Mouse (Mus musculus) stomach, embryonic 14.5 days (tissue): ENCODE data around the gene Nell2. TPM values are rescaled to one million over a fixed set of nuclear protein-coding genes. Genes with fewer than 3 reads are reported as not detected.

Experiments
- ATAC-seq: fragments of 200-750 bp; cut with Nextera tagmentation; 2 replicates; pipeline ENCODE4 v1.8.0; 2017; ENCODE audit warnings: low read depth, moderate TSS enrichment; ENCODE audit not compliant: insufficient number of reproducible peaks, insufficient read depth, low FRiP score
- H3K27ac ChIP-seq: fragments of 300-500 bp; sonication (generic); 2 replicates; pipeline ENCODE4 v1.5.1; 2014; ENCODE audit warnings: mild to moderate bottlenecking, low read length, moderate library complexity, mixed read lengths
- H3K27me3 ChIP-seq: fragments of 300-500 bp; sonication (generic); 2 replicates; pipeline ENCODE4 v1.6.1; 2014; ENCODE audit warnings: low read length, control low read depth, mixed read lengths; ENCODE audit not compliant: control insufficient read depth, insufficient read depth
- H3K36me3 ChIP-seq: fragments of 300-500 bp; sonication (generic); 2 replicates; pipeline ENCODE4 v1.6.1; 2014; ENCODE audit warnings: mild to moderate bottlenecking, control low read depth, low read length, moderate library complexity, mixed read lengths; ENCODE audit not compliant: control insufficient read depth, insufficient read depth
- H3K4me1 ChIP-seq: fragments of 300-500 bp; sonication (generic); 2 replicates; pipeline ENCODE4 v1.6.1; 2014; ENCODE audit warnings: low read length, control low read depth, mixed read lengths; ENCODE audit not compliant: control insufficient read depth, insufficient read depth
- H3K4me2 ChIP-seq: fragments of 300-500 bp; sonication (generic); replicated peaks from 2 replicates; pipeline ENCODE4 v1.6.1; 2014; ENCODE audit warnings: low read depth, low read length, control low read depth
- H3K4me3 ChIP-seq: fragments of 300-500 bp; sonication (generic); 2 replicates; pipeline ENCODE4 v1.5.1; 2014; ENCODE audit warnings: low read depth, low read length, control low read depth
- H3K9ac ChIP-seq: fragments of 300-500 bp; sonication (generic); replicated peaks from 2 replicates; pipeline ENCODE4 v1.6.1; 2014; ENCODE audit warnings: low read depth, mild to moderate bottlenecking, control low read depth, low read length, moderate library complexity, mixed read lengths
- H3K9me3 ChIP-seq: fragments of 300-500 bp; sonication (generic); 2 replicates; pipeline ENCODE4 v1.6.1; 2016; ENCODE audit warnings: low read depth, low read length, control low read depth; ENCODE audit not compliant: control insufficient read depth
- WGBS: fragments of 180-500 bp; shearing (Covaris S2); extraction: QIAGEN DNeasy Blood & Tissue Kit; methylation state at CpG from one replicate; pipeline ENCODE4 v1.1.7; 2014; 5-methylcytosine and 5-hydroxymethylcytosine counted together
- polyA plus RNA-seq: library from polyadenylated mRNA; unstranded; fragments of >200 nt; fragmentation: Nextera tagmentation; extraction: Ambion mirVana; gene quantifications from 2 replicates; pipeline ENCODE4 v1.2.1, GENCODE M21; 2014

Gene Nell2
- polyA plus RNA-seq, 1 experiment from 2014 or later, result 21.6 TPM

DNA sequence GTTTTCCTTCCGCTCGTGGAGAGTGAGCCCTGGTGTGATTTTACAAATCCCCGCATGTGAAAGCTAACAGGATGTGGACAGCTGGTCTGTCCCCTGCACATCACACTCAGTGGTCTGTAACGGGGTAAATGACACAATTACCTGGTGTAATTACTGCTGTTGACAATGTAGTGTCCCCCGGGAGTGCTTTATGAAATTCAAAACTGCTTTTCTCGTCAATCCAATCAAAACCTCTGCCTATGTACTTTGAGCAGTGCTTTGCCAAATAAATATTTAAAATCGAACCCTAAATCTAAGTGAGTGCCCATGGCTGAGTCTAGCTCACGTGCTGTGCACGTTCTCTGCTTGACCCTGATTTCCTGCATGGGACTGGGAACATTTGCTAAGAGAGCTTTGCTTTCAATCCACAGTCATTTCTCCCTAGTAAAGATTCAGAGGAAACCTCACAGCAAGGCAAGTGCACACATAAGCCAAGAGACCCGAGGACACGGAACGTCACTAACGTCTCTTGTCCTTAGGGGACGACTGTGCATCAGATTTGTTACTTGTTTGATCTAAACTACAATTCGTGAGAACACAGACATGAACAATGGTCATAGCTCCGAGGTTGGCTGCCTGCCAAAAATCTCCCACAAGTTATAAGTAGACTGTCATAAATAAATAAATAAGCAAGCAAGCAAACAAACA is 214.1 kb downstream of the Nell2 start:
- Histone ChIP-seq H3K4me2 (no peak overlapping the region), H3K9ac (no peak overlapping the region), H3K36me3 (no peaks in the 10 kb centered on the region), H3K27ac (no peak overlapping the region), H3K4me3 (no peak overlapping the region), H3K27me3 (no peaks in the 10 kb centered on the region), H3K4me1 (no peaks in the 10 kb centered on the region), H3K9me3 (no peaks in the 10 kb centered on the region)
- 64% methylated on average over 16 of the region's 16 CpGs for WGBS
- no peak for ATAC-seq

DNA sequence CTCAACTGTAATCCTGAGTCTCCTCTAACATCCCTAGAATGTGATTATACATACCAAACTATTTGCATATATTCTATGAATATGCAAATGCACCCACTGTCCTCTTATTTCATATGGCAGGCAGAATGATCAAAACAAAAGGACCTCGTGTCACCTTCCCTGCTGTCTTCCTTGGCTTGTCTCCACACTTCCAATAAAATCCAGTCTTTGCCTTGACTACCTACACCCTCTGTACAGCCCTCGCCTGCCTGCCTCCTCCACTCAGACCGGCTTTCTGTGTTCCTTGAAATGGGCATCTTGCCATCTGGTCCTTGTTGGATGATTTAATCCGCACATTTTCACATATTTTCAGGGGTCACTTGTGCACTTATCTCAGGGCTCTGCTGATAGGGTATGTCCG is 215.1 kb downstream of the Nell2 start:
- H3K4me3 ChIP-seq, result no peak overlapping the region
- no peaks in the 10 kb centered on the region for H3K4me1 ChIP-seq
- H3K9me3 ChIP-seq, result no peaks in the 10 kb centered on the region
- H3K9ac ChIP-seq, result no peak overlapping the region
- no peaks in the 10 kb centered on the region for H3K27me3 ChIP-seq
- H3K27ac ChIP-seq, result no peak overlapping the region
- 76% methylated on average over 5 of the region's 5 CpGs for WGBS
- no peak overlapping the region for H3K4me2 ChIP-seq
- no peak for ATAC-seq
- H3K36me3 ChIP-seq, result no peaks in the 10 kb centered on the region

- H3K27me3 ChIP-seq, result no peaks in the 10 kb centered on the region
- H3K4me2 ChIP-seq, result no peak overlapping the region
- no peaks in the 10 kb centered on the region for H3K36me3 ChIP-seq
- H3K9ac ChIP-seq, result no peak overlapping the region
- 85% methylated on average over 8 of the region's 8 CpGs for WGBS
- ATAC-seq, result no peak
- H3K4me1 ChIP-seq, result no peaks in the 10 kb centered on the region
- H3K4me3 ChIP-seq, result no peak overlapping the region
- no peaks in the 10 kb centered on the region for H3K9me3 ChIP-seq
- H3K27ac ChIP-seq, result no peak overlapping the region
Observed at GRCm38 (mm10) chr15:95304102-95304501, 224.3 kb downstream of the Nell2 start.

GRCm38 (mm10) chr15:95296561-95296960 is 231.8 kb downstream of the Nell2 start:
- Histone ChIP-seq H3K4me2 (no peak overlapping the region), H3K36me3 (no peaks in the 10 kb centered on the region), H3K4me1 (no peaks in the 10 kb centered on the region), H3K27ac (no peak overlapping the region), H3K4me3 (no peak overlapping the region), H3K27me3 (no peaks in the 10 kb centered on the region), H3K9ac (no peak overlapping the region), H3K9me3 (no peaks in the 10 kb centered on the region)
- WGBS, result 88% methylated on average over 10 of the region's 10 CpGs
- ATAC-seq, result no peak

DNA sequence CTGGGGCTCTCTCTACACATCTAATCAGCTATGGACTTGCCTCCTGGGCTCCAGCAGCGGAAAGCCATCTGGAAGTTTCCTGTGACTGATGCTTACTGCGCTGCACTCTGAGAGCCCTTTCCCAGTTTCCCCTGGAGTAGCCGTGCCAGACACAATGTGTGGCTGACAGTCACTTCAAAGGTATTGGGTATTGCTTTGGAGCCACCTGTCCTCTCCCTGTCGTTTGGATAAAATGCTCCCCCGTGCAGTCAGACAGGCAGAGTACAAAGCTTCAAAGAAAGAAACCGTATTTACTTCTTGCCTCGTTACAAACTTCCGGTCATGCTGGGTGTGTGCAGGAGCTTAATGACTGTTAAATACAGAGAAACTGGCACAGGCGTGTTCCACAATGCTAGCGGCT is 239.3 kb downstream of the Nell2 start:
- Histone ChIP-seq H3K4me1 (no peaks in the 10 kb centered on the region), H3K27me3 (no peaks in the 10 kb centered on the region), H3K27ac (no peak overlapping the region), H3K36me3 (no peaks in the 10 kb centered on the region), H3K4me3 (no peak overlapping the region), H3K9me3 (no peaks in the 10 kb centered on the region), H3K4me2 (no peak overlapping the region), H3K9ac (no peak overlapping the region)
- no peak for ATAC-seq
- 60% methylated on average over 10 of the region's 10 CpGs for WGBS

DNA sequence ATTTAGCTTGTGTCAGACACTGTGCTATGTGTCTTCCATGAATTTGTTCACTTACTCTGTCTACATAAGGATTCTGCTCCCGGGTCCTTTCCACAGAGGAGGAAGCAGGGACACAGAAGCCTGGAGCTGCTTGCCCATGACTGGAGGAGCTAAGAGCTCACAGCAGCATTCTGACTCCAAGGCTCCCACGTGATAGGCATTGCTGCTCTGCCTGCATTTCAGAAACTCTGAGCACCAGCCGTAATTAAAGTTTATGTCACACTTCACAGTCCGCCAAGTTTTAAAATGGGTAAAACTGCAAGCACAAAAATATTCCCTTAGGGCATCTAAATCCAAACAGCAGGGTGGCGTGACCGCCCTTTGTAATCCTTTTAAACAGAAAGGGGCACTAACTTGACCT is 243.2 kb downstream of the Nell2 start:
- Histone ChIP-seq H3K4me2 (no peak overlapping the region), H3K4me1 (no peaks in the 10 kb centered on the region), H3K9me3 (no peaks in the 10 kb centered on the region), H3K27ac (no peak overlapping the region), H3K9ac (no peak overlapping the region), H3K36me3 (no peaks in the 10 kb centered on the region), H3K27me3 (no peaks in the 10 kb centered on the region), H3K4me3 (no peak overlapping the region)
- ATAC-seq, result no peak
- 64% methylated on average over 6 of the region's 6 CpGs for WGBS

GRCm38 (mm10) chr15:95280986-95281385 is 247.4 kb downstream of the Nell2 start:
- Histone ChIP-seq H3K27ac (no peak overlapping the region), H3K4me2 (no peak overlapping the region), H3K27me3 (no peaks in the 10 kb centered on the region), H3K9me3 (no peaks in the 10 kb centered on the region), H3K4me1 (no peaks in the 10 kb centered on the region), H3K9ac (no peak overlapping the region), H3K36me3 (no peaks in the 10 kb centered on the region), H3K4me3 (no peak overlapping the region)
- WGBS, result 80% methylated on average over 2 of the region's 2 CpGs
- ATAC-seq, result no peak

DNA sequence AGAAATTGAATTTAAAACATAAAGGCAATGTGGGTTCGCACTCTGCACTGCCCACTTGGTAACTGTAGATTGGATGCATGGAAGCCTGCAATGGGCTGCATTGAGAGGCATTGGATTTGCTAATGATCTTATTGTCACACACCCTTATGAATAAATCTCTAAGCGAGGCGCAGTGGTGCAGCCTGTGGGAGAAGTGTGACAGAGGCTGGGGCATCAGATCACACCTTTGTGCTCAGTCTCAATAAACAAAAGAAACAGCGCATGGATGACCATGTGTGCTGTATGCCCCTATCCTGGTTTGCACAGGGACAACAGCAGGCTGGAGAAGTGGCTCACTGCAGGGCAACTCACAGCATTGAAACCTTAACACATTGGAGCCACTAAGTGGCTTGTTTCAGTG is 250.4 kb downstream of the Nell2 start:
- Histone ChIP-seq H3K4me2 (no peak overlapping the region), H3K4me1 (no peaks in the 10 kb centered on the region), H3K4me3 (no peak overlapping the region), H3K27ac (no peak overlapping the region), H3K36me3 (no peaks in the 10 kb centered on the region), H3K9me3 (no peaks in the 10 kb centered on the region), H3K27me3 (no peaks in the 10 kb centered on the region), H3K9ac (no peak overlapping the region)
- no peak for ATAC-seq
- 92% methylated on average over 4 of the region's 4 CpGs for WGBS

- no peak overlapping the region for H3K9ac ChIP-seq
- no peaks in the 10 kb centered on the region for H3K36me3 ChIP-seq
- H3K27ac ChIP-seq, result no peak overlapping the region
- H3K4me2 ChIP-seq, result no peak overlapping the region
- H3K4me3 ChIP-seq, result no peak overlapping the region
- H3K27me3 ChIP-seq, result no peaks in the 10 kb centered on the region
- 89% methylated on average over 3 of the region's 3 CpGs for WGBS
- no peaks in the 10 kb centered on the region for H3K4me1 ChIP-seq
- H3K9me3 ChIP-seq, result no peaks in the 10 kb centered on the region
- no peak for ATAC-seq
Observed at GRCm38 (mm10) chr15:95276556-95276955, 251.8 kb downstream of the Nell2 start.
